Mouse (Mus musculus) adipose tissue, adult 10 weeks (tissue): ENCODE measurements around the gene Ddc. TPM values are rescaled to one million over a fixed set of nuclear protein-coding genes. Genes with fewer than 3 reads are reported as not detected.

Source experiments
- polyA plus RNA-seq: library from polyadenylated mRNA; stranded (reverse); fragments of 350-450 nt; fragmentation: Illumina TruSeq; extraction: RNeasy Lipid Tissue Mini Kit (QIAGEN cat#74804); gene quantifications from one replicate; pipeline ENCODE4 v1.2.3, GENCODE M21; 2014; ENCODE audit warnings: low read depth, low replicate concordance

Ddc gene
- polyA plus RNA-seq, result 5.8 TPM

GRCm38 (mm10) chr11:11897645-11898357, at the start of gene Ddc:
Gene Ddc, minus strand, starts transcription at chr11:11898144.

GRCm38 (mm10) chr11:11808820-11809403, 89.0 kb downstream of the Ddc start, which contains the start of gene Fignl1:
Gene Fignl1, minus strand, starts transcription at chr11:11808962.

Other genes starting within 250 kb of the Ddc start
- gene Ikzf1, start 213.1 kb downstream of the Ddc start, polyA plus RNA-seq, result 7.5 TPM
- 1.5 TPM for gene Fignl1, start 89.2 kb downstream of the Ddc start, polyA plus RNA-seq
- gene Grb10, start 140.5 kb upstream of the Ddc start, polyA plus RNA-seq, result 17.7 TPM